Mouse (Mus musculus) limb, embryonic 12.5 days (tissue): ENCODE results near the gene Hdac8. TPM values are rescaled to one million over a fixed set of nuclear protein-coding genes. Genes with fewer than 3 reads are reported as not detected.

Source experiments
- ATAC-seq: fragments of 200-750 bp; cut with Nextera tagmentation; 2 replicates; pipeline ENCODE4 v1.8.0; 2017; ENCODE audit warnings: low read depth, moderate TSS enrichment; ENCODE audit not compliant: insufficient number of reproducible peaks, insufficient read depth, low FRiP score, low TSS enrichment
- H3K27ac ChIP-seq: fragments of 300-500 bp; sonication (generic); 2 replicates; pipeline ENCODE4 v1.5.1; 2016; ENCODE audit warnings: mild to moderate bottlenecking, moderate library complexity
- H3K27me3 ChIP-seq: fragments of 300-500 bp; sonication (generic); 2 replicates; pipeline ENCODE4 v1.6.1; 2016; ENCODE audit warnings: mild to moderate bottlenecking, moderate library complexity
- H3K36me3 ChIP-seq: fragments of 300-500 bp; sonication (generic); 2 replicates; pipeline ENCODE4 v1.6.1; 2016; ENCODE audit warnings: mild to moderate bottlenecking, moderate library complexity
- H3K4me1 ChIP-seq: fragments of 300-500 bp; sonication (generic); replicated peaks from 2 replicates; pipeline ENCODE4 v1.6.1; 2016
- H3K4me2 ChIP-seq: fragments of 300-500 bp; sonication (generic); 2 replicates; pipeline ENCODE4 v1.6.1; 2016; ENCODE audit warnings: mild to moderate bottlenecking, moderate library complexity
- H3K4me3 ChIP-seq: fragments of 300-500 bp; sonication (generic); replicated peaks from 2 replicates; pipeline ENCODE4 v1.5.1; 2016; ENCODE audit warnings: mild to moderate bottlenecking
- H3K9ac ChIP-seq: fragments of 300-500 bp; sonication (generic); replicated peaks from 2 replicates; pipeline ENCODE4 v1.6.1; 2016; ENCODE audit warnings: mild to moderate bottlenecking, moderate library complexity
- H3K9me3 ChIP-seq: fragments of 300-500 bp; sonication (generic); 2 replicates; pipeline ENCODE4 v1.6.1; 2016; ENCODE audit warnings: mild to moderate bottlenecking, moderate library complexity
- WGBS: fragments of 180-500 bp; shearing (Covaris S2); methylation state at CpG from one replicate; pipeline ENCODE4 v1.1.7; 2016; 5-methylcytosine and 5-hydroxymethylcytosine counted together
- polyA plus RNA-seq: library from polyadenylated mRNA; unstranded; fragments of >200 nt; fragmentation: Nextera tagmentation; extraction: Ambion mirVana; gene quantifications from 2 replicates; pipeline ENCODE4 v1.2.1, GENCODE M21; 2016

Gene Hdac8
- polyA plus RNA-seq = 13.9 and 14.6 TPM in 2 replicates

DNA sequence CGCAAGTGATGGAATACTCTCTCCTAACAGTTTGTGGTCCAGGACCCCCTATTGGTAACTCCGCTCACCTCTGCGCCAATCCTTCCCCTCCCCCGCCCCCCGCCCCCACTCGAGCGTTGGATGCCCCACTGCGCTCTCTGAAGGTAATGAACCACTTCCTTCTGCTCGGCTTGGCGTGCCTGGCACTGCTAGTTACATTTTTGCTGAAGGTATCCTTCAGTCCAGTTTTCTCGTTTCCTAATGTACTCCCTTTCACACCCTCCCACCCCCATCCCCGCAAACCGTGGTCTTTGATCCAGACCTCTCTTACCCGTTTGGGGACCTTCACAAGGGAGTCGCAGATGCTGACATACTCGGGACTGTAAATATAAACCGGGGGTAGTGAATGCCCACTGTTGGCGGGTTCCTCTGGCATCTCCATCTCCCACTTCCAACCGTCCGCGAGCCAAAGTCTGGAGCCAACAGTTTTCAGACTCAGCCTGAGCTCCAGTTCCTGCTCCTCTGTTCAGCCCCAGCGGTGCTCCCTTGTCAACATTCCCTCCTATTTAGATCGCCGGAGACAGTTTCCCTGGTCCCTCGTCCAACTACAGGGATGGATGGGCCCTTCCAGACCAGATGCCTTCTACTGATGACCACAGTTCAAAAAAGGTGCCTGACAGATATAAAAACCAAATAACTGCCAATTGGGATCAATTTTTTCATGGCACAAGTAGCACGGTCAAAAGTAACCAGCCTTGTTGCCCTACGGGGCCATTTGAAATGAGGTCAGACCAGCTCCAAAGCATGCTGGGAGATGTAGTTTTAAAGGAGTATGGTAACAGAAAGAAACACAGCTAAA lies at the start of gene Hdac8:
Hdac8 (minus strand) TSS at position 716 of the 838 bp plus-strand sequence.
- peak within 1 kb of the TSS; percentile 55 for H3K4me2 ChIP-seq
- H3K36me3 ChIP-seq = no peaks in the 10 kb centered on the region
- peak within 1 kb of the TSS; percentile 48 for H3K9ac ChIP-seq
- 16% methylated on average over 27 of the region's 27 CpGs for WGBS
- peak within 1 kb of the TSS; percentile 69 for H3K27ac ChIP-seq
- peak within 1 kb of the TSS; percentile 50 for H3K4me3 ChIP-seq
- H3K9me3 ChIP-seq = no peaks in the 10 kb centered on the region
- H3K27me3 ChIP-seq = peaks cover 33% of the 10 kb centered on the region
- ATAC-seq = peak; percentile 74; the same call in 1 of the 2 replicates
- H3K4me1 ChIP-seq = no peaks in the 10 kb centered on the region

- no peak overlapping the region for H3K4me2 ChIP-seq
- WGBS = 50% methylated on average over 4 of the region's 4 CpGs
- H3K4me1 ChIP-seq = no peaks in the 10 kb centered on the region
- peaks cover 42% of the 10 kb centered on the region for H3K27me3 ChIP-seq
- H3K4me3 ChIP-seq = no peak overlapping the region
- no peak overlapping the region for H3K9ac ChIP-seq
- H3K36me3 ChIP-seq = no peaks in the 10 kb centered on the region
- H3K27ac ChIP-seq = no peak overlapping the region
- H3K9me3 ChIP-seq = no peaks in the 10 kb centered on the region
- ATAC-seq = no peak
Observed at GRCm38 (mm10) chrX:102509205-102509604, 4.0 kb upstream of the Hdac8 start.

DNA sequence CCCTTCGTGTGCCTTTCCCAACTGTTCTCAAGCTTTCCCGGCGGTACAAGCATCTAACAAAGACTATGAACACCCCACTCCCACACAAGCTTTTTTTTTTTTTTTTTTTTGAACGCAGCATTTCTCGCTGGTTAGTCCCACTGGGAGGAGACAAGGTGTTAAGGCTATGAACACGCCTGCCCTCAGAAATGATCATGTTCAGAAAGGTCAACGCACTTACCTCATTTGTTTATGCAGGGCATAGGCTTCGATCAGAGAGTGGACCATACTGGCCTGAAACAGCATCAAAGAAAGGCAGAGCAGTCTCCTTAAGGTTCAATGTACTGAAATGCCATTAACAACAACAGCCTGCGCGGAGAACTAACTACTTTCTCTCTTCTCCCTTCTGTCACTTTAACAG lies 980 bp downstream of the Hdac8 start:
- peaks cover 27% of the 10 kb centered on the region for H3K27me3 ChIP-seq
- no peaks in the 10 kb centered on the region for H3K4me1 ChIP-seq
- H3K9me3 ChIP-seq = no peaks in the 10 kb centered on the region
- peaks cover 6% of the 10 kb centered on the region; the same call in 1 of the 2 replicates for H3K36me3 ChIP-seq
- H3K4me3 ChIP-seq = peak overlapping the region; percentile 50
- peak overlapping the region; percentile 55 for H3K4me2 ChIP-seq
- WGBS = 31% methylated on average over 10 of the region's 10 CpGs
- H3K27ac ChIP-seq = peak overlapping the region; percentile 69; the same call in 1 of the 2 replicates
- peak overlapping the region; percentile 48; the same call in 1 of the 2 replicates for H3K9ac ChIP-seq
- no peak for ATAC-seq

GRCm38 (mm10) chrX:102493992-102494730 lies 11.0 kb downstream of the Hdac8 start:
- H3K36me3 ChIP-seq = peaks cover 15% of the 10 kb centered on the region
- no peak overlapping the region for H3K4me3 ChIP-seq
- H3K9ac ChIP-seq = no peak overlapping the region
- H3K4me1 ChIP-seq = no peaks in the 10 kb centered on the region
- no peaks in the 10 kb centered on the region for H3K9me3 ChIP-seq
- no peak overlapping the region for H3K4me2 ChIP-seq
- 55% methylated on average over 6 of the region's 6 CpGs for WGBS
- ATAC-seq = no peak
- H3K27me3 ChIP-seq = 0 out of 2 replicates have a peak, but pooled peaks cover 3% of the 10 kb centered on the region
- H3K27ac ChIP-seq = no peak overlapping the region

DNA sequence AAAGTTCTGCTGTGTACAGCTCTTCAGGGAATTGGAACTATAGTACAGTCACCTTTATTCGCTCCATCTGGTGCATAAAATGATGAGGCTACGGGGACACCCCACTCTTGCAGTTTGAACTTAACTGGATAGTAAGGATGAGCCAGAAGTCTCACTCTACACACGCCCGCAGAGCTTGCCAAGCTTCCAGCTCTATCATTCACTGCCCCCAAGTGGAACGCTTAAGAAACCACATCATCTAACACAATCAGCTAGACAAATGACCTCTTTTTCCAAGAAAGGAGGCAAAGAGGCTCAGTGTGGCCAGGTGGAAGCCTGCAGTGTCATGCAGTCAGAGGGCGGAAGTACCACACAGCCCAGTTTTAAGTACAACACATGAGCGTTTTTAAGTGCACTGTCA lies 19.6 kb downstream of the Hdac8 start:
- H3K4me1 ChIP-seq = no peaks in the 10 kb centered on the region
- no peaks in the 10 kb centered on the region for H3K9me3 ChIP-seq
- no peak overlapping the region for H3K27ac ChIP-seq
- no peak for ATAC-seq
- peaks cover 26% of the 10 kb centered on the region for H3K27me3 ChIP-seq
- 0 out of 2 replicates have a peak, but pooled peaks cover 3% of the 10 kb centered on the region for H3K36me3 ChIP-seq
- H3K4me3 ChIP-seq = no peak overlapping the region
- no peak overlapping the region for H3K9ac ChIP-seq
- WGBS = 73% methylated on average over 7 of the region's 7 CpGs
- H3K4me2 ChIP-seq = no peak overlapping the region

DNA sequence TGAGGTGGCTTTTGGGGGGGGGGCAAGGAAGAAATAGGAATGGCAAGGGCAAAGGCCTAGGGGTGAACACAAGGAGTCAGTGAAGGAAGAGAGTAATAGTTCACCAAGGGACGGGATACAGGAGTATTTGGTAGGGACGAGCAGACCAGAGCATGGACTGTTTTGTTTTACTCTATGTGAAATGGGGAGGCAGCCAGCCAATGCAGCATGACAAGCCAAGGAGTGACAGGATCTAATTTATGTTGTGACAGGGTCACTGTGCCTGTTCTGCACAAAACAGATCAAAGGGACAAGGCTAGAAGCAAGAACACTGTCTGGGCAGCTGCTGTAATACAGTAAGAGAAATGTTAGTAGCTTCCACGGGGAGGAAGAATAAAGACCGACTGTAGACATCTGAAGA lies 25.5 kb downstream of the Hdac8 start:
- Histone ChIP-seq H3K4me2 (no peak overlapping the region), H3K9me3 (no peaks in the 10 kb centered on the region), H3K4me1 (no peaks in the 10 kb centered on the region), H3K27ac (no peak overlapping the region), H3K9ac (no peak overlapping the region), H3K36me3 (no peaks in the 10 kb centered on the region), H3K4me3 (no peak overlapping the region), H3K27me3 (0 out of 2 replicates have a peak, but pooled peaks cover 11% of the 10 kb centered on the region)
- 62% methylated on average over 4 of the region's 4 CpGs for WGBS
- no peak for ATAC-seq

- Histone ChIP-seq H3K4me2 (no peak overlapping the region), H3K4me3 (no peak overlapping the region), H3K36me3 (no peaks in the 10 kb centered on the region), H3K9ac (no peak overlapping the region), H3K27ac (no peak overlapping the region), H3K27me3 (0 out of 2 replicates have a peak, but pooled peaks cover 17% of the 10 kb centered on the region), H3K9me3 (no peaks in the 10 kb centered on the region), H3K4me1 (no peaks in the 10 kb centered on the region)
- WGBS = 25% methylated on average over 4 of the region's 4 CpGs
- no peak for ATAC-seq
Observed at GRCm38 (mm10) chrX:102478965-102479364, 26.2 kb downstream of the Hdac8 start.

DNA sequence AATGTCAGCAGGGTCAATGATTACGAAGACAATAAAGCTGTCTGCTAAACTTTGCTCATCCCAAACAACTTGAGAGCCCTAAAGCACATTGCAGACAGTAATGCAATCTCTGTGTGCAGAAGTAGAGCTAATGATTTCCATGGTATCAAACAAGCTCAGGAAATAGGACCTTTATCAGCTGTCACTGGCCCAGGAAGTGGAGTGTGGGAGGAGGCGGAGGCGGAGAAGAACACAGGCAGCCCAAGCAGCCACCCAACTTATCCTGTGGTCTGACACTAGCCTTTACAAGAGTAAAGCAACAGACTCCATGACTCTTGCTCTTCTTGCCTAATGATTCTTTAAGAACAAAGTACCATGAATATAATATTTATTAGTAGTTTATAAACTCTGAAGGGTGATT lies 26.7 kb downstream of the Hdac8 start:
- H3K4me2 ChIP-seq = no peak overlapping the region
- ATAC-seq = no peak
- no peaks in the 10 kb centered on the region for H3K4me1 ChIP-seq
- H3K36me3 ChIP-seq = no peaks in the 10 kb centered on the region
- H3K4me3 ChIP-seq = no peak overlapping the region
- no peak overlapping the region for H3K27ac ChIP-seq
- WGBS = 75% methylated on average over 3 of the region's 3 CpGs
- no peak overlapping the region for H3K9ac ChIP-seq
- 0 out of 2 replicates have a peak, but pooled peaks cover 17% of the 10 kb centered on the region for H3K27me3 ChIP-seq
- no peaks in the 10 kb centered on the region for H3K9me3 ChIP-seq

DNA sequence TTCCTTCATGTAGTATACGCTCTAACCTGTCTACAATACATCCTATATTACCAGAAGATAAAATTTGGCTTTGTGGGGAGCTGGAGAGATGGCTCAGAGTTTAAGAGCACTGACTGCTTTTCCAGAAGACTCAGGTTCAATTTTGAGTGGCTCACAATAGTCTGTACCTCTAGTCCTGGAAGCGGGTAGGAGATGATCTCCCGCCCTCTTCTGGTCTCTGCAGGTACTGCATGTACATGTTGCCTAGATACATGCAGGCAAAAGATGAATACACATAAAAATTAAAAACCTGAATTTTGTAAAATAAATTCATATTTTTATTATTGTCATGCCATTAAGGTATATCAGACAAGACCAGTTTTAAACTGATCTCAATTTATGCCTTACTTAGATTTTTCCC lies 28.4 kb downstream of the Hdac8 start:
- Histone ChIP-seq H3K27me3 (peaks cover 17% of the 10 kb centered on the region; the same call in 1 of the 2 replicates), H3K4me2 (no peak overlapping the region), H3K4me3 (no peak overlapping the region), H3K27ac (no peak overlapping the region), H3K9me3 (no peaks in the 10 kb centered on the region), H3K36me3 (no peaks in the 10 kb centered on the region), H3K4me1 (no peaks in the 10 kb centered on the region), H3K9ac (no peak overlapping the region)
- ATAC-seq = no peak
- WGBS = 29% methylated on average over 3 of the region's 3 CpGs

DNA sequence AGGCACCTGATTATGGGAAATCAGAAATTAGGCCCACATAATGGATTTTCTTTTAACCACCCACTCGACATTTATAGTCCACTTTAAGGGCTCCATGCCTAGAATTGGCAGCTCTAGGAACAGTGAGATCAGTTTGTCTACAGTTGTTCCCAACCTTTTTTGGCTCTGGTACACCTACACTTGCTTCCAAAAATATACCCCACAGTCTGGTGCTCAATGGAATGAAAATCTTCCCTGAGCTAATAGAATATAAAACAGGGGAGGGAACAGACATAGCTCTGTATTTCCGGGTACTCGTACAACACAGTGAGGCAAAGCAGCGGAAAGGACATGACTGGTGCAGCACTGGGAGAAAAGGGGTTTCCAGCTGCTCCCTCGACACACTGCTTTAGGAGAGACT lies 29.6 kb downstream of the Hdac8 start:
- Histone ChIP-seq H3K9ac (no peak overlapping the region), H3K36me3 (no peaks in the 10 kb centered on the region), H3K4me1 (no peaks in the 10 kb centered on the region), H3K9me3 (no peaks in the 10 kb centered on the region), H3K27ac (no peak overlapping the region), H3K4me2 (no peak overlapping the region), H3K4me3 (no peak overlapping the region), H3K27me3 (peaks cover 18% of the 10 kb centered on the region)
- 88% methylated on average over 5 of the region's 5 CpGs for WGBS
- no peak for ATAC-seq
